Mouse (Mus musculus) left cerebral cortex, adult 2 months (tissue): Measurements from ENCODE around the gene Prkaa1. TPM values are rescaled to one million over a fixed set of nuclear protein-coding genes. Genes with fewer than 3 reads are reported as not detected.
"Not testable (repeated sequence)": the region's sequence is repeated elsewhere in the genome, so short reads cannot be mapped to it uniquely, and the experiment has no call there.

ENCODE experiments used
- DNase-seq, 2 experiments: peaks; one replicate each; pipeline ENCODE4 v3.0.0; 2021 to 2022; ENCODE audit warnings: low spot score in 2 of 2, mixed read lengths in 1 of 2; ENCODE audit errors: extremely low spot score in 1 of 2
- H3K27ac ChIP-seq: fragments of 200-600 bp; 2 replicates; pipeline ENCODE4 v1.8.1; 2022
- H3K4me3 ChIP-seq: fragments of 200-600 bp; 2 replicates; pipeline ENCODE4 v1.8.1; 2022
- CTCF ChIP-seq: fragments of 200-600 bp; IDR thresholded peaks from 2 replicates; pipeline ENCODE4 v1.8.1; 2022; ENCODE audit warnings: antibody characterized with exemption, mild to moderate bottlenecking, moderate library complexity
- intact Hi-C: fragments of 180-260 bp; cut with DNase I; formaldehyde crosslinking; loops from one replicate; pipeline ENCODE4 v1.15.1; 2025
- total RNA-seq, 2 experiments: library from RNA; stranded (reverse); gene quantifications; 2 replicates each; pipeline ENCODE4 v1.2.3; 2021

The Prkaa1 gene
- total RNA-seq, 2 experiments from 2014 or later: 20.1 to 21.7 TPM

GRCm38 (mm10) chr15:5116270-5117030, 27.2 kb upstream of the Prkaa1 start, which contains the start of gene Rpl37:
Gene Rpl37 (plus strand): TSS chr15:5116645.
- peak; percentile 98 to 99 for DNase-seq
- peak within 1 kb of the TSS; percentile 91 for H3K27ac ChIP-seq
- intact Hi-C loops: loop anchor here (1.0 kb wide), 1 partner anchor 27 kb away; the partner anchor contains the start of gene Prkaa1
- peak; percentile 77 for TF ChIP-seq CTCF
- H3K4me3 ChIP-seq: peak within 1 kb of the TSS; percentile 62

- H3K4me3 ChIP-seq: peak overlapping the region; percentile 62
- H3K27ac ChIP-seq: peak overlapping the region; percentile 82
- DNase-seq: no peak
- no peak for TF ChIP-seq CTCF
- intact Hi-C loops: loop anchor here (1.0 kb wide), 1 partner anchor 26 kb away; the partner anchor contains the start of gene Prkaa1
Observed at GRCm38 (mm10) chr15:5117031-5117601, 26.5 kb upstream of the Prkaa1 start.

DNA sequence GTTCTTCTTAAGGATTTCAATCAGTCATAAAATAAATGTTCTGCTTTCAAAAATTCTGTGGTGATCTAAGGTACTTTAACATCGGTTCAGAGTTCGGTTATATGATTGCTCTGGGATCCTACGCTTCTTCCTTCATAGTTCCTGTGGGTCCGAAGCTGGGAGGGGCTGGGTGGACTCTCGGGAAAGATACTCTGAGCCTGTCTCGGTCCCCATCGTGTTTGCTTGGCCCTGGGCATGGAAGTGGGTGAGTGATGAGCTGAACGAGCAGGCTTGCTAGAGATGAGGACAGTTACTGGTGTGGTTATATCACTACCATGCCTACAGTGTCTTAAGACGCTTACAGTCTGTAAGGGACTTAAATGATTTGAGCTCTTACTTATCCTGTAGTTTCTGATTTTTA, 25.0 kb upstream of the Prkaa1 start:
- Histone ChIP-seq H3K27ac (no peak overlapping the region), H3K4me3 (no peak overlapping the region)
- DNase-seq: no peak
- intact Hi-C loops: no loop called here
- TF ChIP-seq CTCF: no peak

DNA sequence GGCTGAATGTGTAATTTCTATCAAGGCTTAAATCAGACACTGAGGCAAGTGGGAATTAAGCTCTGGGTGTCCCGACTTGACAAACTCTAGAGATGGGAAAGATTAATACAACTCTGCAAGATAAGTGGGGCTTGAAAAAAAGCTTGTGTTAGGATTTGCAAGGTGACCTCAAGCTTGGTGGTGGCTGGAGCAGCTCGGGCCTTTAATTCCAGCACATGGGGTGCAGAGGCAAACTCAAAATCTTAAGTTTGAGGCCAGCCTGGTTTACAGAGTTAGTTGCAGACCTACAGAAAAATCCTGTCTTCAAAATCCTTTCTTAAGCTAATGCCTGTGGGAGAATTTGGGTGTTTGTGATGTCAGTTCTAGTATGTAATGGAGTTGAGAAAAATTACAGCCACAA, 24.5 kb upstream of the Prkaa1 start:
- H3K4me3 ChIP-seq: no peak overlapping the region
- no peak for DNase-seq
- no peak overlapping the region for H3K27ac ChIP-seq
- no peak for TF ChIP-seq CTCF
- intact Hi-C loops: no loop called here

DNA sequence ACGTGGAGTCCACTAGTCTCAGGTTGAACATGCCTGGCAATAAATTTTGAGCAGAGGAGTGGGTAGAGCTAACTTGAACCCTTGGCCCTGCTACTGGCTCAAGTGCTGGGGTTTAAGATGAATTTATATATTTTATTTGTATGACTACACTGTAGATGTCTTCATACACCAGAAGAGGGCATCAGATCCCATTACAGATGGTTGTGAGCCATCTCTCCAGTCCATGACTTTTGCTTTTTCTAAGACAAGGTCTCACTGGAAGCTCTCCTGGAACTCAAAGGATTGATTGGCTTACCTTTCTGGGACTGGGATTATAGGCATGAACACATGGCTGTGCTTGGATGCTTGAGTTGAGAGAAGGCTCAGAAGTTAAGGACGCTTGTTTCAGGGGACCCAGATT, 24.0 kb upstream of the Prkaa1 start:
- peak; percentile 40 for TF ChIP-seq CTCF
- H3K27ac ChIP-seq: no peak overlapping the region
- no peak for DNase-seq
- H3K4me3 ChIP-seq: no peak overlapping the region
- intact Hi-C loops: no loop called here

DNA sequence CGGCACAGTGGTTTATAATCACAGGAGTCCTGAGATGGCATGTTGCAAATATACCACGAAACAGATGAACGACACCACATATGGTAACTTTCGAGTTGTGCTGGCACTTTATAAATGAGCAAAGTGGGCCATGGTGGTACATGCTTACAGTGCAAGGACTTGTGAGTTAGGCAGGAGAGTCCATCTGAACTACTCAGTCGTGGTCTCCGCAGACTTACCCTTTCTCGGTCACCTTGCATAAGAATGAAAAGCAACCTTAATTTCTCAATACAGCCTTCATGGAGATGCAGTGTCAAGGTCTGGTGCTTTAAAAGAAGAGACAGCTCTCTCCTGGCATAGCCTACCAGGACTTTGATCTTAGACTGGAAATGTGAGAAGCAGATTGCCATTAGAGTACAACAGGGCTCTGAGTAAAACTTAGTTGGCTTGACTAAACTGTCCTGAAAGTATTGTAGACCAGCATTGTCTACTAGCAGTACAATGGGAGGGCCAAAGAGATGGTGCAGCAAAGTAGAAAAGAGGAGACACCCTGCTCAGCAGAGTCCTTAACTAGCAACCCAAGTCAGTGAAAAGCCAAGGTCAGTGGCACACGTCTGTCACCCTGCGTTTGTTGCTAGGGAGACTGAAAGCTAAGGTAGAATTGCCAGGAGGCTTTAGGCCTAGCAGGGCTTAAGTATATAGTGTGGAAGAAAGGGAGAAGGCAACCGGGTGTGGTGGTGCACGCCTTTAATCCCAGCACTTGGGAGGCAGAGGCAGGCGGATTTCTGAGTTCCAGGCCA, 21.9 kb upstream of the Prkaa1 start:
- no peak overlapping the region for H3K4me3 ChIP-seq
- no peak for TF ChIP-seq CTCF
- DNase-seq: no peak
- no peak overlapping the region for H3K27ac ChIP-seq
- intact Hi-C loops: no loop called here

GRCm38 (mm10) chr15:5126456-5126855, 17.2 kb upstream of the Prkaa1 start:
- intact Hi-C loops: no loop called here
- no peak overlapping the region for H3K4me3 ChIP-seq
- TF ChIP-seq CTCF: no peak
- H3K27ac ChIP-seq: no peak overlapping the region
- DNase-seq: no peak

GRCm38 (mm10) chr15:5127487-5127886, 16.2 kb upstream of the Prkaa1 start:
- Histone ChIP-seq H3K27ac (no peak overlapping the region), H3K4me3 (no peak overlapping the region)
- no peak for DNase-seq
- no peak for TF ChIP-seq CTCF
- intact Hi-C loops: no loop called here

GRCm38 (mm10) chr15:5128176-5128940, 15.3 kb upstream of the Prkaa1 start:
- TF ChIP-seq CTCF: no peak
- intact Hi-C loops: no loop called here
- DNase-seq: no peak
- Histone ChIP-seq H3K27ac (no peak overlapping the region), H3K4me3 (no peak overlapping the region)

GRCm38 (mm10) chr15:5129111-5129805, 14.4 kb upstream of the Prkaa1 start:
- Histone ChIP-seq H3K27ac (no peak overlapping the region), H3K4me3 (no peak overlapping the region)
- intact Hi-C loops: no loop called here
- no peak for DNase-seq
- no peak for TF ChIP-seq CTCF

DNA sequence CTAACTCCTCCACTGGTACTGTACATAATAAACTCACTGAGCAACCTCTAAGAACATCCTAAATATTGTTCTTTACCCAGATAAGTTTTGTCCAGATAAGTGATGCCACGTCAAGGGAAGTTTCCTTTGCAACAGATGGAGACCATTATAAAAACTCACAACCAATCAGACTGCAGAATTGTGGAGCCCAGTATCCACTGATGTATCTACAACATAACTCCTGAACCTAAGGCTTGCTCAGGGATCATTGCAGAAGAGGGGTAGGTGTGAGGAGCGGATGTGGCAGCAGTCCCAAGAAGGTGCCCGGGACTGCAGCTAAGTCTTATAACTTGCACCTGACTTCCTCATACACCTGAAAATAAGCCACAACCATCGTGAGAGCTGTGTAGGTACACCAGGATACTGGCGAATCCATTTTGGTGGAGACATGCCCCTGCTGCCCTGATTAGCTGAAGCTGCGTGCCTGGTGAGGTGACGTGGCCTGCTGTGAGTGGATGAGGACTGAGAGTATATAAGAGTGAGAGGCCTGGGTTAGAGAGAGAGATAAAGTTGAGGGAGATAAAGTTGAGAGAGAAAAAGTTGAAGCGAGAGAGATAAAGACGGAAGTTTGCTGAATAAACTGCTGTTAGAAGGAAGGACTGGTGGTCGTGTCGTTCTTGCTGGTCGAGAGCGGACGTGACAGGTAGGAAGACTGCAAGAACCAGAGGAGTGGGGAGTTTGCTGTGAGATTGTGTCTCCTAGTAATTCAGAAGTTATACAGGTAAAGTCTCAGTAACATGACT, 12.6 kb upstream of the Prkaa1 start:
- H3K27ac ChIP-seq, intact Hi-C loops, H3K4me3 ChIP-seq, DNase-seq: not testable (repeated sequence)
